Mouse (Mus musculus) spleen, adult 12 weeks (tissue): ENCODE data around the gene 4930470P17Rik.

ENCODE experiments used
- DNase-seq: peaks from one replicate; pipeline ENCODE4 v3.0.0; 2022; ENCODE audit warnings: low spot score

The 4930470P17Rik gene

DNA sequence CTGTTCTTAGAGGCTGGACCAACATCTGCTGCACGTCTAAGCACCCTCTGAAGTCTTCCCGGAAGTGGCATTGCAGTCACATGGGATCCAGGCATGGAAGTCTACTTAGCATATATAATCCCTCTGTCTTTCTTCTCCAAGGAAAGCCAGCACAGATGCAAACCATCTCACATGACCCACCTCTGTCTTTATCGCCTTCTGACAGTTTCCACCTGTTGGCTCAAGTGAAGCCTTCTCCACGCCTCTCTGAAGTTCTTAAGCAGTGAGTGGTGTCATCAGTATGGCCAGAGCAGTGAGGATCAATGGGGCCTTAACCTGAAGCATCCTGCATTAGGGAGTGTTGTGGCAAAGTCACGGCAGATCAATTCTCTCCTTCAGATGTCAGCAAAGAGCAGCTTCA lies 23.2 kb downstream of the 4930470P17Rik start:
- DNase-seq: no peak

DNA sequence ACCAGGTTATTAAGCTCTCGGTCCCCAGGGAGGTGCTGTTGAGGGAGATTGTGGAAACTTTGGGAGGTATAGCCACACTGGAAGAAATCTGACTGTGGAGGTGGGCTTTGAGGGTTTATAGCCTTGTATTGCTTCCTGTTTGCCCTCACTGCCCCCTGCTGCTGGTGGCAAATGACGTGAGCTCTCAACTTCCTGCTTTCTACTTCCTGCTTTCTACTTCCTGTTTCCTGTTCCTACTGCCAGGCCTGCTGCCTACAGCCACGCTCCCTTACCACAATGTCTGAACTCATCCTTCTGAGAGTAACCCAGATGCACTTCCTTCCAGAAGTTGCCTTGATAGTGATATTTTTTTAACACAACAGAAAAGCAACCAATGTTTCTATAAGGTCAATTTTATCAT lies 24.3 kb downstream of the 4930470P17Rik start:
- DNase-seq: no peak

DNA sequence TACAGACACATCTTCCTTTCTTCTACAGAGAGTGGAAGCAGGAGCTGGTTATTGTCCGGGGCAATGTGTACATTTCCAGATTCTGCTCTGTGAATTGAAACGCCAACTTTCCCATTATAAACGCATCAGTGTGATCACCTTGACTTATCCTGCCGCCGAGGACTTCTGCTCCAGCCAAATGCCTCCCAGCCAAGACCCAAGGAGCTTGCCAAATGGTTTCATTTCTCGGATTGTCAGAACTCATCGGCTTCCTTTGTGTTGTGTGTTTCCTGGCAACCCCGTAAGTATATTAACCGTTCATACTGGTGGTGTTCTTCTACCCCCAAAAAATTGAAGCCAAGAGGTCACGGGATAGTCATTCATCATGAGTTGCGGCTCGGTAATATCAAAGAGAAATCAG lies 25.7 kb downstream of the 4930470P17Rik start:
- DNase-seq: no peak

DNA sequence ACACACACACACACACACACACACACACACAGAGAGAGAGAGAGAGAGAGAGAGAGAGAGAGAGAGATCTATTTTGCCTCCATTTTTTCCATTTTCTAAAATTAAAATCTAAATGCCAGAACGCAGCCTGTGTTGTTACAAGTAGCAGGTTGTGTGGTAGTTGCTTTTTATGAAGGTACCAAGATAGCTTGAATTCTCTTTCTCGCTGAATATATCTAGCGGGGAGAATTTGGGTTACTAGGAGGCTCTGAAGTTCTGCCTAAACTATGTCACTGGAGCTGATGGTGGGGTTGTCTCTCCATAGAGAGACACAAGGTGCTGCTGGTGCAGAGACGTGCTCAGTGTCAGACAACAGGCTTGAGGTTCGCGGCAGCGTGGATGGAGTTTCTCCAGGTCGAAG lies 36.8 kb downstream of the 4930470P17Rik start:
- DNase-seq: no peak

DNA sequence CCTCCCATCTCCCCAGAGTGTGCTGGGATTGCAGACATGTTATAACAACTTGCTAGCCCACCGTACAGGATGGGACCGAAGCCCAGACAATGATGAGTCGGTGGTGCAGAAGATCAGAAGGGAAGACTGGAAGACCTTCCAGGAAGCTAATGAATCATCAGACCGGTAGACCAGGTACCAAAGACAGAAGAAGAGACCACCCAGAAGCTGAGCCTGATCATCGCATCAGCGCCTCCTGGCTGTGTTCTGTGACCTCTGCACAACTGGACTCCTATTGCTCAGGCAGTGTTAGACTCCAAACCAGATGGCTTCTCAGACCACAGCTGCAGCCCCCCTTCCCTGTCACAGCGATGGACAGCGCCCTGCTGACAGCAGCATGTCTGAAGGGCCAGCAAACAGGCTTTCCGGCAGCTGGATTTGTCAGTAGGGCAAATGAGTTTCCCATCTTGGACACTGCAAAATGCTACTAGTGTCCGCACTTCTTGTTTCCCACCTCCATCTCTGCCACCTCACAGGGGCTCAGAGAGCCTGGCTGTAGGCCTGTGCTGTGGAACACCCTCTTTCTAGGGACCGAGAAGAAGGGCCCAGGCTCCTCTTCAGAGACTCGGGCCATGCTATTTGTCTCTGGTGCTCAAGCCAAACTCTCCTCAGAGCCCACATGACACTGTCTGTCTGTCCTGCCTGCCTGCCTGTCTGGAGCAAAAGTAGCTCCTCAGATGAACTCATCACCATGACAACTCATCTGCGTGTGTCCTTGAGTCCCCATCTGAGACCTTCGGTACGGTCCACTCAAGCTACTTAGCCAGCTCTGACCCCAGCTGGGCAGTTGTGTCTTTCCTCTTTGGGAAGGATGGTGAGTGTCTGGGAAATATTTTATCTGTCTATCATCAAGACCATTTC lies 37.6 kb downstream of the 4930470P17Rik start:
- DNase-seq: no peak

DNA sequence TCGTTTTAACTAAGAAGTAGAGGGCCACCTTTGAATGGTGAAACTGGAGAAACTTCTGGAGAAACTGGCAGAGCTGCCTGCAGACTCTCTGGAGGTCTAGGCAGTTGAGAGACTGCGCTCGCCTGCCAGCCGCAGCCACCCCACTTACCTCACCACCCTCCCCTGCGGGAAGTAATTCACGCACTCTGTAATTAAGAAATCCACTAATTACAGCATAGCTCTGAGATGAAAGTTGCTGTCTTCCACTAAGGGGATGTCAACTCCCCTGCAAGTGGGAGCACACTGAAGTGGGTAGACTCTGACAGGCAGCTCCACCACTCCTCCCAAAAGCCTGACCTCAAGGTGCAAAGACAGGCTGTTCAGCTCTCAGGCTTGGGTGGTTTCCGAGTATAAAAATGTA lies 49.7 kb downstream of the 4930470P17Rik start:
- no peak for DNase-seq

DNA sequence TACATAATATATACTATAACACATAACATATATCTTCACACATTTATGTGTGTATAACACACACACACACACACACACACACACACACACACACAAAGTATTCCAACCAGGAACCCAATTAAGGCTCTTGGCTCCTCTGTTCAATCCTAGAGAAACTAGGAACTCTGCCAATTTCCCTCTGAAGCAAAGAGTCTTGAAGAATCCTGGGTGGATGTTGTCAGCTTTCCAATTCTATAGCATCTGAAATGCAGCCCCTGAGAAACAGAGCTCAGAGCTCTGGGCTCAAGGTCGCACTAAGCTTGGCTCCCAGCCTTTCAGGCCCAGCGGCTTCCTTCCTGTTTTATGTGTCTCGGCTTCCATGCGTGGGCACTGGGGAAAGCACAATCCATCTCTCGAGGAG lies 51.6 kb downstream of the 4930470P17Rik start:
- DNase-seq: no peak

DNA sequence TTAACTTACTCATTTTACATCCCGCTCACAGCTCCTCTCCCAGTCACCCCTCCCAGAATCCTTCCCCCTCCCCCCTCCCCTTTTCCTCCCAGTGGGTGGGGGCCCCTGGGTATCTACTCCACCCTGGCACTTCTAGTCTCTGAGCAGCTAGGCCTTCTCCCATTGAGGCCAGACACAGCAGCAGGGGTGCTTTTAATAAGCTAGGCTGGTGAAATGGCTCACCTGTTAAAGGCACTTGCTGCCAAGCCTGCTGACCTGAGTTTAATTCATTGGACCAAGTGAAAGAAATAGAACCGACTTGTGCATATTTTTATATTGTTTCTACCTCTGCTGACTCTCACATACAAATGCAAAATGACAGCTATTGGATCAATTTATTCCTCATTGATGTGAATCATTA lies 52.7 kb downstream of the 4930470P17Rik start:
- no peak for DNase-seq

DNA sequence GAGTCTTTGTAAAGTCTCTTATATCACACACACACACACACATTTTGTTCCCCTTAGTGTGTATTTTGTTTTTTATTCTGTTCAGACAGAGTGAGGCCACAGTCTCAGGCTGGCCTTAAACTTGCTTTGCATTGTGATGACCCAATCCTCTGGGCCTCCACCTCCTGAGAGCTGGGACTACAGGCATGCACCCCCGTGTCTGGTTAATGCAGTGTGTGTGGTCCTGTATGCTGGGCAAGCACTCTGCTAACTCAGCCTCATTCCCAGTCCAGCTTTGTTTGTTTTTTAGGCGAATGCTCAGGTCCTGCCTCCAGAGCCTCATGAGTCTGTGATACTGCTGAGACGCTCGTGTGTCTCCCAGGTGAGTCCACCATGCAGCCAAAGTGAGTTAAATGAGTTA lies 53.8 kb downstream of the 4930470P17Rik start:
- no peak for DNase-seq

DNA sequence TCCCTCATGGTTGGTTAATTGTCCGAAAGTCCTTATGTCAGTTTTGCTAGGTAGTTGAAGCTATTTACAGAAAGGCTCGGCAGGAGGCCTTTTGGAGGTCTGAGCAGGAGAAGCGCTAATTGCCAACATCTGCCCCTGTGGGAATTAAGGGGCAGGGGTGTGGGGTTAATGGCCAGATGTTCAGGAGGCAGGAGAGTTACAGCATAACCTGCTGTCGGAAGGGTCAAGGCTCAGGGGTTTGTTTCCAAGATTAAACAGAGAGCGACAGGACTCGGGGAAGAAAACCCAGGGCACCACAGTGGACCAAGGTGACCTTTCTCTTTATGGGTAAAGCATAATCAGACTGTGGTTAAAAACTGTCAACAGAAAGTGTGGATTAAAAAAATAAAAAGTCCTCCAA lies 54.3 kb downstream of the 4930470P17Rik start:
- no peak for DNase-seq

DNA sequence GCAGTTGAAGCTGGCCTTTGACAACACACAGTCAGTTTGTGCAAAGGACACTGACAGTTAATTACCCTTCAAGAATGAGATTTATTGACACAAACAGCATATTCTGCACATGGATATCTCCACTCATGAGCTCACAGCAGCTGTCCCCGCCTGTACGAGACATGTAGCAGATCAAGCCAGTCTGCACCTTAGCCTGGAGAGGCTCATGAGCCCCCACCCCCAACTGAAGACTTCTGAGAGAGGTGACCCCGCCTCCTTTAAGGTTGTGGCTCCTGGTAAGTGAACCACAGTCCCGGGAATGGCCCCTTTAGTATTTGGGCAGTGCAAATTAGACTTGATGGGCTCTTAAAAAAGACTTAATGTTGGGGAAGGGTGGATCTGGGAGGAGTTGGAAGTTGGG lies 56.1 kb downstream of the 4930470P17Rik start:
- no peak for DNase-seq

DNA sequence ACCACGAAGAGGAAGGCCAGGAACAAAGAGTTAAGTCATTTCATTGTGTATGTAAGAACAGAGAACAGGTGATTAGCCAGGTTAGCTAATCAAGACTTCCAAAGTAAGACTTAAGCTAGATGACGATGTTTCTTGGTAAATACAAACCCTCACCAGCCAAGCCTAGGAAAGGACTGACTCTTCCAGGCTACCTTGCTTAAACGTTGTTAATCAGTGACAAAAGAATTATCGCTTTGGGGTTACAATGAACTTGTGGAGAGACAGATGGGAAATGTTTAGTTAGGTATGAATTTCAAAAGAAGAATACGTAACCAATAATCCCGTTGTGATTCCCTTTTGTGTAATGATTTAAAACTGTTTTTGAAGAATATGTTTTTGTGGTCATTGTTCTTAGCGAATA lies 56.9 kb downstream of the 4930470P17Rik start:
- DNase-seq: no peak

DNA sequence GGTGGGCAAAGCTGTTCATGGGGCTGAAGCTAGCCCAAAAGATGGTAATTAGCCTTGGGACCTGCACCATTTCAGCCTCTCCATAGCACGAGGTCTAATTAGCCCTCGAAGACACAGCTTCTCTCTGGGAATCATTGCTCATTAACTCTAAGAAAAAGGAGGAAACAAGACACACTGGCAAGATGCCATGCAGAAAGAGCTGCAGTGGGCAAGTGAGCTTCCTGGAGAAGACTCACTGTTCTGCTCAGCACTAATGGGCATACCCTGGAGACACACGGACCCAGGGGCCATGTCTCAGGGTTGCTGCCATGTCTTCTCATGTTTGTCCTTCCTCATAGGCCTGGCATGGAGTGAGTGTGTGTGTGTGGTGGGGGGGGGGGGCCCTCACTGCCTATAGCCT lies 57.7 kb downstream of the 4930470P17Rik start:
- no peak for DNase-seq

DNA sequence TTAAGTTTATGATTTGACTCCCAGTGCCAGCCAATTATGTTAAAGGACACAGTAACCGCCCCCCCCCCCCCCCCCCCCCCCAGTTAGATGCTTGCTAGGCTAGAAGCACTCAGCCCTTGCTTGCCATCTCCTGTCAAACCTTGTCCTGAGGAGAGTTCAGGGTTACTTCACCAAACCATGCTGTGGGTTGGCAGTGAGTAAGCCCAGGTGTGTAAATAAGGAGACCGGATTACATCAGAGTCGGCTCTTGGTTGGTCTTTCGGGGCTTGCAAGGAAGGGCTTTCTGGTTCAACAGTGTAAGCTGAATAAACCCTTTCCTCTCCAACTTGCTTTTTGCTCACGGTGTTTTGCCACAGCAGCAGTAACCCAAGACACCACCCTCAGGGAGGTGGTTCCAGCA lies 58.2 kb downstream of the 4930470P17Rik start:
- DNase-seq: no peak

DNA sequence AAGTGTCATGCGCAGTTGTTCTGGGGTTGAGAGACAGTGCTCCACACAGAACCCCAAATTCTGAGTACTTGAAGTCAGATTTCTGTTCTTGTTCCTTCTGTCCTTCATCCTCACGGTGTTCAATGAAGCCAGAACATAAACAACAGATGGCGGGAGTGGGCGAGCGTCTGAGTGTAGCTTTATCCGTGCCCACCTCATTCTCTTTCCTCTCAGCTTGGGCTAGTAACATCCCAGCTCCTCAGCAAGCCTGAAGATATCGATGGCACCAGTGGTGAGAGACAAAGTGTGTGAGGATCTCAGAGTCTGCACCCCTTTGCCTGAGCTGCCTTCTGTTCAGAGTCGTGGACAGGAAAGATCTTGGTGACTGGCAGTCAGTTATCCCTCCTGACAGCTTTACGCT lies 62.6 kb downstream of the 4930470P17Rik start:
- no peak for DNase-seq

DNA sequence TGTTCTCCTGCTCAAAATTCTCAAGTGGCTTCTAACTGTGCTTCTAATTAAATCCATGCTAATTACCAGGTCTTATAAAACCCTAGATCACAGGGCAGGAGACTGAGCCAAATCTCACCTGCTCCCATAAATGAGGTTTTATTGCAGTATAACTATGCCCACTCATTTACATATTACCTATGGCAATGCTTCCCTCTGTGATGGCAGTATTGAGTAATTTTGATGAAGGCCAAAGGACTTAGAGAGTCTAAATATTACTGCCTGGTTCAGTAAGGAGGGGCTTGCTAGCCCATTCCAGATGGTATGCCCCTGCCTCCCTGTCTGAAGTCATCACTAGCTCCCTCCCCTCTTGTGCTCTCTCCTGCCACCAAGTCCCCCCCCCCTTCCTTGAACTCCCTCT lies 66.0 kb downstream of the 4930470P17Rik start:
- DNase-seq: no peak

DNA sequence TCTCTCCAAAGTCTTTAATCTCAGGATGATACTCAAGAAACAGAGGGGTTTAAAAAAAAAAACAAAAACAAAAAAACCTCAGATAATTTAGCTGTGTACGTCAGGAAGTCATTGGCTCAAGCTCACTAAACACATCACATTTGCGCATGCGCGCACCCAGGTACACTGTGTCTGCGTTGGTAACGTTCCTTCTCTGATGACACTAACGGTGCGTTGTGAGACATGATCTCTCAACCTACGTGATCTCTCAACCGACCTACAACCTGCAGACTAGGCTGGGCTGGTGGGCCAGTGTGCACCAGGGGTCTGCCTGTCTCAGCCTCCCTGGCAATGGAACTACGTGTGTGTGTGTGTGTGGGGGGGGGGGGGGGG lies 67.0 kb downstream of the 4930470P17Rik start:
- DNase-seq: no peak

DNA sequence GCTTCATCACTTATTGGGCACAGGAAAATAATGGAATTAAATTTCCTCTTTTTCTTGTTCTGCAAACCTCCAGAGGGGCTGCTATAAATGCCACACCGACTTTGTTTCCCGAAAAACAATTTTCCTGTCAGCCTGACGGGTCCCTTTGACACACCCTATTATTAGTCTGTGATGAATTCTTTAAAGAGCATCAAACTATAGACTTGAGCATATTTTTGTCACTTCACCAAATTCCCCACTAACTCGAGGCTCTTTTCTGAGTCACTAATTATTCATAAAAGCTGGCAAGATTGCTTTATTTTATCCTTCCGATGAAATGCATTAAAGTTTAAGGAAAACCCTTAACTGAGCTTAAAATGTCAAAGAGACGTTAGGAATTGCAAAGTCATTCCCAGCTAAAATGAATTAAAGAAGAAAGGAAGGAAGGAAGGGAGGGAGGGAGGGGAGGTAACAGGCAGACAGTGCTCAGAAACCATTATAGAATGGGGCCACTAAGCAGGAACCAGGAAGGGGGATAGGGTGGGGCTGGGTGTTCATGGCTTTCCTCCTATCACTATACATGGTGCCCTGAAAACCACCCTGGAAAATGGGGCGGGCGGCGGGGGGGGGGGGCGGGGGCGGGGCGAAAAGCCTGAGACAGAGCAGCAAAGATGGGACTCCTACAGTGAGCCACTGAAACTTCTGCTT lies 67.6 kb downstream of the 4930470P17Rik start:
- DNase-seq: no peak

DNA sequence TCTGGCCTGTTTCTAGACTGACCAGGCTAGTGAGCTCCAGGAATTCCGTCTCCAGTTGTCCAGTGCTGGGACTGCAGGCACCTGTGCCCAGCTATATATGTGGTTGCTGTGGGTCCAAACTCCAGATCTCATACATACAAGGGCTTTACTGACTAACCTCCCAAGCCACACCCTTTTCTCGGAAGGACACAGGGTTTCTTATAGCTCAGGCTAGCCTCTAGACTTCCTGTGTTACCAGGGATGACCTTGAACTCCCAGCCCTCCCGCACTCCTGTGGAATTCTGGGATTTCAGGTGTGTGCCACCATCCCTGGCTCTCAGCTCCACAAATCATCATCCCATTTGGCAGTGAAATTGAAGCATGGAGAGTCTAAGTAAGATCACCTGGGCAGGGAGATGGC lies 71.6 kb downstream of the 4930470P17Rik start:
- no peak for DNase-seq

DNA sequence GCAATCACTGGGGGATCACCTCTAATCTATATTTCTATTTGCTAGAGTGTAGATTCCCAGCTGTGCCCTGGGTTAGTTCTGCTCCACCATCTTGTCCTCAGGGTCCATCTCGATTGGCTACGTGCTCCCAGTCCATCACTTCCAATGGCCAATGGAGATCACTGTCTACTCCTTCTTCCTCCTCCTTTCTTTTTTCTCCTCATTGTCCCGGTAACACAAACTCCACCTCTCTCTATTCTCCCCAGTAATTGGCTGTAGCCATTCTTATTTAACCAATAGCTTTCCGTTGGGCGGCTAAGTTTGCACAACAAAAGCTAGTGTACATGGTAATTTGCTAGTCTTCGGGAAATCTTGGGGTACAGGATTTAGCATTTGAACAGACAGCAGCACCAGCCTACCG lies 72.1 kb downstream of the 4930470P17Rik start:
- no peak for DNase-seq
